Mouse (Mus musculus): ENCODE data around the gene Dync1i1.

Dync1i1 gene

GRCm38 (mm10) chr6:5768576-5768975 lies 43.1 kb downstream of the Dync1i1 start:
- in situ Hi-C loops (cut with MboI, MseI), result no loop called here

- in situ Hi-C loops (cut with MboI, MseI), result no loop called here
Measured at GRCm38 (mm10) chr6:5770283-5770682, 44.8 kb downstream of the Dync1i1 start.

GRCm38 (mm10) chr6:5775461-5775860 lies 50.0 kb downstream of the Dync1i1 start:
- in situ Hi-C loops (cut with MboI, MseI), result no loop called here

- in situ Hi-C loops (cut with MboI, MseI), result no loop called here
Measured at GRCm38 (mm10) chr6:5781752-5782151, 56.3 kb downstream of the Dync1i1 start.

- in situ Hi-C loops (cut with MboI, MseI), result no loop called here
Measured at GRCm38 (mm10) chr6:5783830-5784229, 58.4 kb downstream of the Dync1i1 start.

GRCm38 (mm10) chr6:5790607-5791006 lies 65.2 kb downstream of the Dync1i1 start:
- in situ Hi-C loops (cut with MboI, MseI), result no loop called here

- in situ Hi-C loops (cut with MboI, MseI), result no loop called here
Measured at GRCm38 (mm10) chr6:5794106-5794753, 68.8 kb downstream of the Dync1i1 start.

GRCm38 (mm10) chr6:5795314-5795713 lies 69.9 kb downstream of the Dync1i1 start:
- in situ Hi-C loops (cut with MboI, MseI), result no loop called here

GRCm38 (mm10) chr6:5802124-5802839 lies 76.8 kb downstream of the Dync1i1 start:
- in situ Hi-C loops (cut with MboI, MseI), result no loop called here

- in situ Hi-C loops (cut with MboI, MseI), result no loop called here
Measured at GRCm38 (mm10) chr6:5802840-5803491, 77.5 kb downstream of the Dync1i1 start.

- in situ Hi-C loops (cut with MboI, MseI), result no loop called here
Measured at GRCm38 (mm10) chr6:5808008-5808421, 82.6 kb downstream of the Dync1i1 start.

GRCm38 (mm10) chr6:5812076-5812475 lies 86.6 kb downstream of the Dync1i1 start:
- in situ Hi-C loops (cut with MboI, MseI), result no loop called here

- in situ Hi-C loops (cut with MboI, MseI), result no loop called here
Measured at GRCm38 (mm10) chr6:5819674-5820073, 94.2 kb downstream of the Dync1i1 start.

GRCm38 (mm10) chr6:5825461-5825860 lies 100.0 kb downstream of the Dync1i1 start:
- in situ Hi-C loops (cut with MboI, MseI), result no loop called here

- in situ Hi-C loops (cut with MboI, MseI), result no loop called here
Measured at GRCm38 (mm10) chr6:5827064-5827463, 101.6 kb downstream of the Dync1i1 start.

- in situ Hi-C loops (cut with MboI, MseI), result no loop called here
Measured at GRCm38 (mm10) chr6:5828409-5828974, 103.1 kb downstream of the Dync1i1 start.

GRCm38 (mm10) chr6:5829148-5829547 lies 103.7 kb downstream of the Dync1i1 start:
- in situ Hi-C loops (cut with MboI, MseI), result no loop called here

GRCm38 (mm10) chr6:5830717-5831116 lies 105.3 kb downstream of the Dync1i1 start:
- in situ Hi-C loops (cut with MboI, MseI), result no loop called here

- in situ Hi-C loops (cut with MboI, MseI), result no loop called here
Measured at GRCm38 (mm10) chr6:5831233-5831632, 105.8 kb downstream of the Dync1i1 start.

GRCm38 (mm10) chr6:5832838-5833237 lies 107.4 kb downstream of the Dync1i1 start:
- in situ Hi-C loops (cut with MboI, MseI), result no loop called here

- in situ Hi-C loops (cut with MboI, MseI), result no loop called here
Measured at GRCm38 (mm10) chr6:5842466-5842865, 117.0 kb downstream of the Dync1i1 start.

GRCm38 (mm10) chr6:5846154-5846553 lies 120.7 kb downstream of the Dync1i1 start:
- in situ Hi-C loops (cut with MboI, MseI), result no loop called here

Measured in T-helper 2 cell (primary cell).